Mouse (Mus musculus): ENCODE measurements around the gene Hao2. TPM values are rescaled to one million over a fixed set of nuclear protein-coding genes. Genes with fewer than 3 reads are reported as not detected.

Gene Hao2
- polyA plus RNA-seq, 1 experiment: not detected

GRCm38 (mm10) chr3:98890430-98890829 is 2.6 kb downstream of the Hao2 start:
- H3K27ac ChIP-seq (replicated peaks; ENCODE audit: low read depth, low read length): no peak overlapping the region
- no peaks in the 10 kb centered on the region for H3K4me1 ChIP-seq (ENCODE audit: control insufficient read depth, insufficient read depth, insufficient read length, low read length)
- no peak overlapping the region for H3K4me3 ChIP-seq (ENCODE audit: insufficient read depth, low read depth, low read length)

GRCm38 (mm10) chr3:98888206-98888605 is 4.8 kb downstream of the Hao2 start:
- Histone ChIP-seq H3K27ac (replicated peaks; ENCODE audit: low read depth, low read length) (no peak overlapping the region), H3K4me3 (ENCODE audit: insufficient read depth, low read depth, low read length) (no peak overlapping the region)

GRCm38 (mm10) chr3:98880831-98881230 is 12.2 kb downstream of the Hao2 start:
- Histone ChIP-seq H3K27ac (replicated peaks; ENCODE audit: low read depth, low read length) (no peak overlapping the region), H3K4me3 (ENCODE audit: insufficient read depth, low read depth, low read length) (no peak overlapping the region), H3K4me1 (ENCODE audit: control insufficient read depth, insufficient read depth, insufficient read length, low read length) (no peaks in the 10 kb centered on the region)

More at GRCm38 (mm10) chr3:98888206-98888605, 4.8 kb downstream of the Hao2 start:
- no peaks in the 10 kb centered on the region for H3K4me1 ChIP-seq (ENCODE audit: control insufficient read depth, insufficient read depth, insufficient read length, low read length)

DNA sequence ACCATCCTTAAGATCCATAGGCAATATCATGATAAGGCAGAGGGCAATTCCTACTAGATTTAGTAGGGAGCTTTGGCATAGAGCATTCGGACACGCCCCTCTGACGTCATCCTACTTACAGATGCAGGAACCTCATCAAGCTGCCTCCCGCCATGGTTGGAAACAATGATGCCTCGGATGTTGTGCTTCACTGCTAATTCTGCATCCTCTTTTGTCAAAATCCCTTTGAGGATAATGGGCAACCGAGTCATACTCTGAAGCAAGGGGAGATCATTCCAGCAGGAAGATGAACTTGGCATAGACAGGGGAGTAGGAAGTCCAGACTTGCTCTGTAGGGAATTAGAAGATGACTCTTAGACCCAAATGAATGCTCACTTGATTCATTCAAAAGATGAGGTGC is 12.8 kb downstream of the Hao2 start:
- H3K27ac ChIP-seq (replicated peaks; ENCODE audit: low read depth, low read length): no peak overlapping the region
- H3K4me1 ChIP-seq (ENCODE audit: control insufficient read depth, insufficient read depth, insufficient read length, low read length): no peaks in the 10 kb centered on the region
- H3K4me3 ChIP-seq (ENCODE audit: insufficient read depth, low read depth, low read length): no peak overlapping the region

- Histone ChIP-seq H3K27ac (replicated peaks; ENCODE audit: low read depth, low read length) (no peak overlapping the region), H3K4me1 (ENCODE audit: control insufficient read depth, insufficient read depth, insufficient read length, low read length) (no peaks in the 10 kb centered on the region), H3K4me3 (ENCODE audit: insufficient read depth, low read depth, low read length) (no peak overlapping the region)
These were observed 24.8 kb downstream of the Hao2 start for GRCm38 (mm10) chr3:98868219-98868618.

- no peak overlapping the region for H3K4me3 ChIP-seq (ENCODE audit: insufficient read depth, low read depth, low read length)
- no peak overlapping the region for H3K27ac ChIP-seq (replicated peaks; ENCODE audit: low read depth, low read length)
- no peaks in the 10 kb centered on the region for H3K4me1 ChIP-seq (ENCODE audit: control insufficient read depth, insufficient read depth, insufficient read length, low read length)
These were observed 30.2 kb downstream of the Hao2 start for GRCm38 (mm10) chr3:98862800-98863199.

DNA sequence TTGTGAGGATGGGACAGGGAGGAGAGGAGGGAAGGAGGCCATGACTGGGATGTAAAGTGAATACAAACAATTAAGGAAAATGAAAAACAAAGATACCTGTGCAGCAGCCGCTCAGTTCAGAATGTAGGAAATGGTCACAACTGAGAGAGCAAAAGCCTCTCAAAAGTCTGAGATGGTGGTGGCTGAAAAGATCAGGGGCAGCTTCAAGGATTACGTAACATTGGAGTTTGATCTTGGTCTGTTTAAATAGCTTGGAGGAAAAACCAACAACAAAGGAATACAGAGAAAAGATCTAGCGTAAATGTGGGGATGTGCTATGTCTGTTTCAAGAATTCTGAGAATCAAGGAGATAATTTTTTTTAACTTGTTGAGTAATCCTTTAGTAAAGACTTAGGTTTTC is 33.5 kb downstream of the Hao2 start, which contains the start of gene Hsd3b1:
Gene Hsd3b1 (minus strand): TSS at position 219 of the 400 bp plus-strand sequence.
- Histone ChIP-seq H3K4me1 (ENCODE audit: control insufficient read depth, insufficient read depth, insufficient read length, low read length) (no peaks in the 10 kb centered on the region), H3K4me3 (ENCODE audit: insufficient read depth, low read depth, low read length) (no peak within 1 kb of the TSS), H3K27ac (replicated peaks; ENCODE audit: low read depth, low read length) (no peak within 1 kb of the TSS)

DNA sequence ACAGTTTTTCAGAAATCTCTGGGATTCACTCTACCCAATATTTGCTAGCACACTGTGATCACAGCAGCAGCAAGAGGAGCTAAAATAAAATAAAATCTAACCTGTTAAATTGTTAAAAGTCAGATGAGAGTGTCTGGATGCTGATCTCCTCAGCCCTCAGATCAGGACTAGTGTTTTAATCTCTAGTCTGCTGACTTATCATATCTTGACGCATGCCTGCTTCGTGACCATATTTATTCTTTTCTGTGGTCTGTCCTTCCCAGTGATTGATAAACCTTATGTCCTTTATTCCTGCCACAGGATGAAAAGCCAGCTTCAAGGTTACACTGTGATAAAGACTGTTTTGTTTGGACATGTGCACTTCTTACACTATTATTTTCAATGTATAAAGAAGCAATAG is 35.0 kb downstream of the Hao2 start:
- Histone ChIP-seq H3K4me3 (ENCODE audit: insufficient read depth, low read depth, low read length) (no peak overlapping the region), H3K27ac (replicated peaks; ENCODE audit: low read depth, low read length) (no peak overlapping the region), H3K4me1 (ENCODE audit: control insufficient read depth, insufficient read depth, insufficient read length, low read length) (no peaks in the 10 kb centered on the region)

DNA sequence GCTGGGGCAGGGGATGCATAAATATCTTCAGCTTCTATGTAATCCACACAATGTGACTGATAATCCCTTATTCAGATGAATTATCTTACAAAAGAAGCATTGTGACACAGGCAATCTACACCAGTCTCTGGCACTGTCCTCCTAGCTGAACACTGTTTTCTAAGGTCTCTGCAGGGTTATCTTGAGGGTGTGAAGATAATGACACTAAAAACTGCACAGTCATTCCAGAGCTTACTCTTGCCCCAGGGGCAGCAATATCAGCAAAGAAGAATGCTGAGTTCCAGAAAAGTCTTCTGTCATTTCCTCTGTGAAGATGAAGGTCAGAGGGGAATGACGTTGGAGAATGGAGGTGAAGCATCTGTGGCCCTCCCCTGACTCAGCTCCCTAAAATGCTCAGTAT is 36.1 kb downstream of the Hao2 start:
- Histone ChIP-seq H3K27ac (replicated peaks; ENCODE audit: low read depth, low read length) (no peak overlapping the region), H3K4me1 (ENCODE audit: control insufficient read depth, insufficient read depth, insufficient read length, low read length) (no peaks in the 10 kb centered on the region), H3K4me3 (ENCODE audit: insufficient read depth, low read depth, low read length) (no peak overlapping the region)

GRCm38 (mm10) chr3:98855160-98855559 is 37.9 kb downstream of the Hao2 start:
- Histone ChIP-seq H3K4me3 (ENCODE audit: insufficient read depth, low read depth, low read length) (no peak overlapping the region), H3K4me1 (ENCODE audit: control insufficient read depth, insufficient read depth, insufficient read length, low read length) (no peaks in the 10 kb centered on the region), H3K27ac (replicated peaks; ENCODE audit: low read depth, low read length) (no peak overlapping the region)

- no peak overlapping the region for H3K27ac ChIP-seq (replicated peaks; ENCODE audit: low read depth, low read length)
- no peaks in the 10 kb centered on the region for H3K4me1 ChIP-seq (ENCODE audit: control insufficient read depth, insufficient read depth, insufficient read length, low read length)
- H3K4me3 ChIP-seq (ENCODE audit: insufficient read depth, low read depth, low read length): no peak overlapping the region
These were observed 39.4 kb downstream of the Hao2 start for GRCm38 (mm10) chr3:98853685-98854084.

- Histone ChIP-seq H3K27ac (replicated peaks; ENCODE audit: low read depth, low read length) (no peak overlapping the region), H3K4me3 (ENCODE audit: insufficient read depth, low read depth, low read length) (no peak overlapping the region), H3K4me1 (ENCODE audit: control insufficient read depth, insufficient read depth, insufficient read length, low read length) (no peaks in the 10 kb centered on the region)
These were observed 40.0 kb downstream of the Hao2 start for GRCm38 (mm10) chr3:98853051-98853450.

GRCm38 (mm10) chr3:98852631-98853030 is 40.4 kb downstream of the Hao2 start:
- H3K27ac ChIP-seq (replicated peaks; ENCODE audit: low read depth, low read length): no peak overlapping the region
- no peak overlapping the region for H3K4me3 ChIP-seq (ENCODE audit: insufficient read depth, low read depth, low read length)
- H3K4me1 ChIP-seq (ENCODE audit: control insufficient read depth, insufficient read depth, insufficient read length, low read length): no peaks in the 10 kb centered on the region

- H3K27ac ChIP-seq (replicated peaks; ENCODE audit: low read depth, low read length): no peak overlapping the region
These were observed 41.2 kb downstream of the Hao2 start for GRCm38 (mm10) chr3:98851853-98852252.

GRCm38 (mm10) chr3:98850262-98850661 is 42.8 kb downstream of the Hao2 start:
- H3K4me1 ChIP-seq (ENCODE audit: control insufficient read depth, insufficient read depth, insufficient read length, low read length): no peaks in the 10 kb centered on the region
- no peak overlapping the region for H3K4me3 ChIP-seq (ENCODE audit: insufficient read depth, low read depth, low read length)
- no peak overlapping the region for H3K27ac ChIP-seq (replicated peaks; ENCODE audit: low read depth, low read length)

More at GRCm38 (mm10) chr3:98851853-98852252, 41.2 kb downstream of the Hao2 start:
- H3K4me3 ChIP-seq (ENCODE audit: insufficient read depth, low read depth, low read length): no peak overlapping the region
- H3K4me1 ChIP-seq (ENCODE audit: control insufficient read depth, insufficient read depth, insufficient read length, low read length): no peaks in the 10 kb centered on the region

GRCm38 (mm10) chr3:98848898-98849297 is 44.1 kb downstream of the Hao2 start:
- no peak overlapping the region for H3K27ac ChIP-seq (replicated peaks; ENCODE audit: low read depth, low read length)
- no peaks in the 10 kb centered on the region for H3K4me1 ChIP-seq (ENCODE audit: control insufficient read depth, insufficient read depth, insufficient read length, low read length)
- H3K4me3 ChIP-seq (ENCODE audit: insufficient read depth, low read depth, low read length): no peak overlapping the region

Data from brown adipose tissue, adult 24 weeks (tissue).